Mouse (Mus musculus) lung, postnatal 0 days (tissue): Measurements from ENCODE around the gene Cltc. TPM values are rescaled to one million over a fixed set of nuclear protein-coding genes. Genes with fewer than 3 reads are reported as not detected.
A peak's percentile ranks its signal among the peaks of the same experiment; 100 is the strongest.
"Not testable (repeated sequence)": the region's sequence is repeated elsewhere in the genome, so short reads cannot be mapped to it uniquely, and the experiment has no call there.

Experiments used
- ATAC-seq: fragments of 200-750 bp; cut with Nextera tagmentation; 2 replicates; pipeline ENCODE4 v1.8.0; 2017; ENCODE audit warnings: moderate library complexity
- DNase-seq: peaks from one replicate; pipeline ENCODE4 v3.0.0-alpha.2; 2016; ENCODE audit warnings: low spot score
- H3K27ac ChIP-seq: fragments of 300-500 bp; sonication (generic); 2 replicates; pipeline ENCODE4 v1.5.1; 2014; ENCODE audit warnings: antibody characterized with exemption, mild to moderate bottlenecking, low read length, mixed read lengths
- H3K27me3 ChIP-seq: fragments of 300-500 bp; sonication (generic); replicated peaks from 2 replicates; pipeline ENCODE4 v1.6.1; 2014; ENCODE audit warnings: low read length, mixed read lengths; ENCODE audit not compliant: insufficient read depth
- H3K36me3 ChIP-seq: fragments of 300-500 bp; sonication (generic); 2 replicates; pipeline ENCODE4 v1.6.1; 2014; ENCODE audit warnings: low read length, mixed read lengths; ENCODE audit not compliant: insufficient read depth
- H3K4me1 ChIP-seq: fragments of 300-500 bp; sonication (generic); 2 replicates; pipeline ENCODE4 v1.6.1; 2014; ENCODE audit warnings: antibody characterized with exemption, low read depth, low read length, mixed read lengths; ENCODE audit not compliant: insufficient read depth
- H3K4me2 ChIP-seq: fragments of 300-500 bp; sonication (generic); replicated peaks from 2 replicates; pipeline ENCODE4 v1.6.1; 2014; ENCODE audit warnings: low read depth, mild to moderate bottlenecking, low read length, moderate library complexity, mixed read lengths
- H3K4me3 ChIP-seq: fragments of 300-500 bp; sonication (generic); 2 replicates; pipeline ENCODE4 v1.5.1; 2014; ENCODE audit warnings: low read depth, low read length
- H3K9ac ChIP-seq: fragments of 300-500 bp; sonication (generic); replicated peaks from 2 replicates; pipeline ENCODE4 v1.6.1; 2014; ENCODE audit warnings: low read depth, mild to moderate bottlenecking
- H3K9me3 ChIP-seq: fragments of 300-500 bp; sonication (generic); 2 replicates; pipeline ENCODE4 v1.6.1; 2016; ENCODE audit warnings: low read length, mixed read lengths
- CTCF ChIP-seq: IDR thresholded peaks from 2 replicates; pipeline ENCODE4 v1.5.1; 2016; ENCODE audit warnings: antibody characterized with exemption, mild to moderate bottlenecking
- EP300 ChIP-seq: IDR thresholded peaks from 2 replicates; pipeline ENCODE4 v1.6.1; 2016; ENCODE audit warnings: antibody characterized with exemption, mild to moderate bottlenecking, control low read depth
- WGBS: fragments of 180-500 bp; shearing (Covaris S2); extraction: QIAGEN DNeasy Blood & Tissue Kit; methylation state at CpG from one replicate; pipeline ENCODE4 v1.1.7; 2014; 5-methylcytosine and 5-hydroxymethylcytosine counted together
- polyA plus RNA-seq: library from polyadenylated mRNA; unstranded; fragments of >200 nt; fragmentation: Nextera tagmentation; extraction: Ambion mirVana; gene quantifications from 2 replicates; pipeline ENCODE4 v1.2.1, GENCODE M21; 2015

The Cltc gene
- polyA plus RNA-seq, 1 experiment from 2014 or later: 63.7 TPM

- H3K4me2 ChIP-seq: no peak overlapping the region
- WGBS: 89% methylated on average over 5 of the region's 5 CpGs
- no peak overlapping the region for H3K27ac ChIP-seq
- DNase-seq: no peak
- H3K4me1 ChIP-seq: peaks cover 10% of the 10 kb centered on the region
- no peak for TF ChIP-seq EP300
- no peak for TF ChIP-seq CTCF
- ATAC-seq: no peak
- no peaks in the 10 kb centered on the region for H3K27me3 ChIP-seq
- no peak overlapping the region for H3K4me3 ChIP-seq
- no peaks in the 10 kb centered on the region for H3K36me3 ChIP-seq
- H3K9me3 ChIP-seq: no peaks in the 10 kb centered on the region
- no peak overlapping the region for H3K9ac ChIP-seq
Measured at GRCm38 (mm10) chr11:86741505-86741904, 15.9 kb downstream of the Cltc start.

- Histone ChIP-seq H3K36me3 (no peaks in the 10 kb centered on the region), H3K27ac (no peak overlapping the region), H3K4me1 (0 out of 2 replicates have a peak, but pooled peaks cover 3% of the 10 kb centered on the region), H3K4me3 (no peak overlapping the region), H3K9me3 (no peaks in the 10 kb centered on the region), H3K27me3 (no peaks in the 10 kb centered on the region), H3K4me2 (no peak overlapping the region), H3K9ac (no peak overlapping the region)
- 62% methylated on average over 2 of the region's 2 CpGs for WGBS
- DNase-seq: no peak
- TF ChIP-seq CTCF (no peak), EP300 (no peak)
- ATAC-seq: no peak
Measured at GRCm38 (mm10) chr11:86739470-86739869, 17.9 kb downstream of the Cltc start.

GRCm38 (mm10) chr11:86738956-86739355 is 18.4 kb downstream of the Cltc start:
- H3K27me3 ChIP-seq: no peaks in the 10 kb centered on the region
- H3K27ac ChIP-seq: no peak overlapping the region
- H3K9ac ChIP-seq: no peak overlapping the region
- H3K9me3 ChIP-seq: no peaks in the 10 kb centered on the region
- no peaks in the 10 kb centered on the region for H3K36me3 ChIP-seq
- no peak overlapping the region for H3K4me2 ChIP-seq
- TF ChIP-seq CTCF (no peak), EP300 (no peak)
- WGBS: 64% methylated on average over 1 of the region's 1 CpGs
- DNase-seq: peak; percentile 68
- peak; percentile 57 for ATAC-seq
- H3K4me3 ChIP-seq: no peak overlapping the region
- H3K4me1 ChIP-seq: 0 out of 2 replicates have a peak, but pooled peaks cover 3% of the 10 kb centered on the region

- not testable (repeated sequence) for H3K27me3 ChIP-seq, H3K4me2 ChIP-seq, H3K4me1 ChIP-seq, H3K9me3 ChIP-seq, H3K36me3 ChIP-seq, H3K4me3 ChIP-seq, H3K9ac ChIP-seq, ATAC-seq, DNase-seq, H3K27ac ChIP-seq
- 96% methylated on average over 1 of the region's 1 CpGs for WGBS
- peak; percentile 30 for TF ChIP-seq CTCF
Measured at GRCm38 (mm10) chr11:86738308-86738707, 19.1 kb downstream of the Cltc start.

- 60% methylated on average over 8 of the region's 8 CpGs for WGBS
- ATAC-seq: peak; percentile 53; the same call in 1 of the 2 replicates
Measured at GRCm38 (mm10) chr11:86737301-86738000, 19.9 kb downstream of the Cltc start.

GRCm38 (mm10) chr11:86734993-86735392 is 22.4 kb downstream of the Cltc start:
- ATAC-seq: no peak
- Histone ChIP-seq H3K27ac (no peak overlapping the region), H3K4me2 (no peak overlapping the region), H3K9me3 (no peaks in the 10 kb centered on the region), H3K27me3 (no peaks in the 10 kb centered on the region), H3K9ac (no peak overlapping the region), H3K4me1 (no peaks in the 10 kb centered on the region), H3K36me3 (peaks cover 16% of the 10 kb centered on the region), H3K4me3 (no peak overlapping the region)
- TF ChIP-seq EP300 (no peak), CTCF (no peak)
- no peak for DNase-seq
- 90% methylated on average over 4 of the region's 4 CpGs for WGBS

More at GRCm38 (mm10) chr11:86737301-86738000, 19.9 kb downstream of the Cltc start:
- TF ChIP-seq CTCF (no peak), EP300 (no peak)
- Histone ChIP-seq H3K9ac (no peak overlapping the region), H3K4me1 (no peaks in the 10 kb centered on the region), H3K4me3 (no peak overlapping the region), H3K27me3 (no peaks in the 10 kb centered on the region), H3K4me2 (no peak overlapping the region), H3K9me3 (no peaks in the 10 kb centered on the region), H3K27ac (no peak overlapping the region), H3K36me3 (no peaks in the 10 kb centered on the region)
- DNase-seq: peak; percentile 34
